Mouse (Mus musculus) heart, embryonic 14.5 days (tissue): ENCODE results near the gene Pam16. TPM values are rescaled to one million over a fixed set of nuclear protein-coding genes. Genes with fewer than 3 reads are reported as not detected.
A peak's percentile ranks its signal among the peaks of the same experiment; 100 is the strongest.
"Not testable (repeated sequence)": the region's sequence is repeated elsewhere in the genome, so short reads cannot be mapped to it uniquely, and the experiment has no call there.

Source experiments
- ATAC-seq: fragments of 200-750 bp; cut with Nextera tagmentation; 2 replicates; pipeline ENCODE4 v1.8.0; 2017; ENCODE audit warnings: low read depth, moderate TSS enrichment; ENCODE audit not compliant: insufficient number of reproducible peaks, insufficient read depth, low FRiP score
- H3K27ac ChIP-seq, 2 experiments: fragments of 200-500 bp in 1 of 2; fragments of 300-500 bp in 1 of 2; sonication (generic) in 1 of 2; replicated peaks in 1 of 2; 2 replicates each; pipeline ENCODE4 v1.5.1; 2012 to 2014; ENCODE audit warnings: low read depth in 2 of 2, low read length in 2 of 2, control low read depth in 1 of 2, mild to moderate bottlenecking in 1 of 2, mixed read lengths in 1 of 2; ENCODE audit not compliant: control insufficient read depth in 1 of 2, insufficient read depth in 1 of 2
- H3K27me3 ChIP-seq: fragments of 300-500 bp; sonication (generic); 2 replicates; pipeline ENCODE4 v1.6.1; 2014; ENCODE audit warnings: mild to moderate bottlenecking, low read length, control low read depth; ENCODE audit not compliant: control insufficient read depth, insufficient read depth
- H3K36me3 ChIP-seq: fragments of 300-500 bp; sonication (generic); 2 replicates; pipeline ENCODE4 v1.6.1; 2014; ENCODE audit warnings: mild to moderate bottlenecking, control low read depth, low read length, mixed read lengths; ENCODE audit not compliant: control insufficient read depth, insufficient read depth
- H3K4me1 ChIP-seq, 2 experiments: fragments of 200-500 bp in 1 of 2; fragments of 300-500 bp in 1 of 2; sonication (generic) in 1 of 2; 2 replicates each; pipeline ENCODE4 v1.6.1; 2012 to 2014; ENCODE audit warnings: low read length in 2 of 2, control low read depth in 1 of 2, mixed read lengths in 1 of 2; ENCODE audit not compliant: control insufficient read depth in 2 of 2, insufficient read depth in 2 of 2
- H3K4me2 ChIP-seq: fragments of 300-500 bp; sonication (generic); 2 replicates; pipeline ENCODE4 v1.6.1; 2014; ENCODE audit warnings: mild to moderate bottlenecking, low read length
- H3K4me3 ChIP-seq, 2 experiments: fragments of 200-500 bp in 1 of 2; fragments of 300-500 bp in 1 of 2; sonication (generic) in 1 of 2; 2 replicates each; pipeline ENCODE4 v1.5.1; 2012 to 2014; ENCODE audit warnings: low read length in 2 of 2, mild to moderate bottlenecking in 2 of 2, control low read depth in 1 of 2, low read depth in 1 of 2, moderate library complexity in 1 of 2; ENCODE audit not compliant: control insufficient read depth in 1 of 2, insufficient read depth in 1 of 2
- H3K9ac ChIP-seq: fragments of 300-500 bp; sonication (generic); 2 replicates; pipeline ENCODE4 v1.6.1; 2014; ENCODE audit warnings: mild to moderate bottlenecking, low read length
- H3K9me3 ChIP-seq: fragments of 300-500 bp; sonication (generic); 2 replicates; pipeline ENCODE4 v1.6.1; 2016; ENCODE audit warnings: low read length, control low read depth; ENCODE audit not compliant: control insufficient read depth
- WGBS: fragments of 180-500 bp; shearing (Covaris S2); extraction: QIAGEN DNeasy Blood & Tissue Kit; methylation state at CpG from one replicate; pipeline ENCODE4 v1.1.7; 2014; 5-methylcytosine and 5-hydroxymethylcytosine counted together
- polyA plus RNA-seq: library from polyadenylated mRNA; unstranded; fragments of >200 nt; fragmentation: Nextera tagmentation; extraction: Ambion mirVana; gene quantifications from 2 replicates; pipeline ENCODE4 v1.2.1, GENCODE M21; 2014

The Pam16 gene
- polyA plus RNA-seq, 1 experiment from 2014 or later: 165 TPM

DNA sequence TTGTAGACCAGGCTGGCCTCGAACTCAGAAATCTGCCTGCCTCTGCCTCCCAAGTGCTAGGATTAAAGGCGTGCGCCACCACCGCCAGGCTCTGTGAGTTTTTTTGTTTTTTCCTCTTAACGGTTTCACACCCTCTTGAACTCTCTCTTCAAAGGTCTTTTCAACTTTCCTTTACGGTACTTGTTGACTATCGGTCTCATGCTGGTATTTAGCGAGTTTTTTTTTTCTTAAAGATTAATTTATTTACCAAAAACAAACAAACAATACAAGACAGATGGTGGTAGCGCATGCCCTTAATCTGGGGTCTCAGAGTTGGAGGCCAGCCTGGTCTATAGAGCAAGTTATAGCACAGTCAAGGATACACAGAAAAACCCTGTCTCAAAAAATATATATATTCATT is 34.6 kb downstream of the Pam16 start:
- Histone ChIP-seq H3K9ac (no peak overlapping the region), H3K4me1 (peaks cover 18 to 24% of the 10 kb centered on the region in 2 experiments), H3K9me3 (no peaks in the 10 kb centered on the region), H3K4me3 (no peak overlapping the region), H3K27me3 (no peaks in the 10 kb centered on the region), H3K36me3 (peaks cover 21% of the 10 kb centered on the region), H3K27ac (no peak overlapping the region), H3K4me2 (no peak overlapping the region)
- ATAC-seq: no peak
- 93% methylated on average over 9 of the region's 9 CpGs for WGBS

DNA sequence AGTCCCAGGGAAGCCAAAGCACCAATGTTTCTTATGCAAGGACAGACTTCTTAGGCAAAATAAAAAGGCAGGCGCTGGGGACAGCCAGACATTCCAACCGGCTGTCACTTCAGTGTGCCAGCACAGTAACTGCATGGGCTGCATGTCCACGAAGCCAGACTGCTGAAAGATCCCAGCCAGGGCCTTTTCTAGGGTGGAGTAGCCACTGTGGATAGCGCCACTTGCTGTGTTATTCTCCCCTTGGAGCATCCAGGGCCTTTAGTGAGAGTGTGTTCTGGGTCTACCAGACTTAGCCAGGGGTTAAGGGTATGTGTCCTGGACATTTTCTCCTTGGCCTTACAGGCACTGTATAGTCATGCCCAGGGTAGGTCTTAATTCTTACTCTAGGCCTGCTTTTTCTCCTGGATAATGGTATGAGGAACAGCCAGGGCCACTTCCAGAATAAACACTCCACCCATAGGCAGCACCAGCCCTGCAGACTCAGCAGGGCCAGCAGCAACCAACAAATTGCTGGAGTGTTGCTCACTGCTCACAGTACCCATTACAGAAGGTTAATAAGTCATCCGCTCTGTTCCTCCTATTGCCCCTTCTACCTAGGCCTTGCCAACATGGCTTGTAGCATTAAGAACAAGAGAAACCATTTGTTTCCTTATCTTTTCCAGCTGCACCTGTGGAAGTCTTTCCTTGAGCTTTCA is 37.1 kb downstream of the Pam16 start:
- WGBS: 37% methylated on average over 5 of the region's 5 CpGs
- no peak overlapping the region for H3K4me3 ChIP-seq
- peak overlapping the region; percentile 83; the same call in 1 of the 2 replicates for H3K4me2 ChIP-seq
- peaks cover 21% of the 10 kb centered on the region for H3K36me3 ChIP-seq
- no peak for ATAC-seq
- peak overlapping the region; percentile 89 to 92 for H3K27ac ChIP-seq
- peaks cover 14 to 23% of the 10 kb centered on the region in 2 experiments for H3K4me1 ChIP-seq
- no peaks in the 10 kb centered on the region for H3K27me3 ChIP-seq
- H3K9me3 ChIP-seq: no peaks in the 10 kb centered on the region
- H3K9ac ChIP-seq: peak overlapping the region; percentile 71

DNA sequence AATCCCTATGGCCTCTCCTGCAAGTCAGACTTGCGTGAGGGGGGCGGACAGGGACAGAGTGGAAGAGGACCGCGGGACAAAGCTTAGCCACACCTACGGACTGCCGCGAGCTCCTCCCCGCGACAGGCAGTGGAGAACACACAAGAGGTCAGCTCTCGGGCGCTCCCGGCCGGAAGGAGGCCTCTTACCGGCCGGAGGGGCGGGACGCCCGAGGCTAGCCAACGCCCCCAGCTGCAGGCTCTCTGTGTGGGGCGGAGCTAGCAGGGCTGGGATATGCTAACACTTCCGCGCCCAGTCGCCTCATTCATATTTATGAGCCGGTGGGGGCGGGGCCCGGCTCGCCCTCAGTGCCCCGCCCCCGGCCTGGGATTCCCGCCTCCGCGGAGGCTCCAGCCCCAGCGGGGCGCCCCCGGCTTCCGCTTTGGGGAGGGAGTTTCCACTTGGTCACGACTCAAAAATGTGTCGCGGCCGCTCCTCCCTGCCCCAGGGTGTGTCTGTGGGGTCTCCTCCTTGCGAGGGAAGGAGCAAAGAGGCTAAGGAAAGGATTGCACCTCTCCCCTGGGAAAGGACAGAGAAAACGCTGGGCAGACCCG is 38.2 kb downstream of the Pam16 start:
- Histone ChIP-seq H3K4me2 (peak overlapping the region; percentile 83), H3K36me3 (peaks cover 21% of the 10 kb centered on the region), H3K4me3 (peak overlapping the region; percentile 50 to 53), H3K27me3 (no peaks in the 10 kb centered on the region), H3K9me3 (no peaks in the 10 kb centered on the region), H3K27ac (peak overlapping the region; percentile 89 to 92), H3K9ac (peak overlapping the region; percentile 72), H3K4me1 (peaks cover 11 to 19% of the 10 kb centered on the region in 2 experiments)
- WGBS: under 1% methylated on average over 39 of the region's 43 CpGs
- ATAC-seq: peak; percentile 99

DNA sequence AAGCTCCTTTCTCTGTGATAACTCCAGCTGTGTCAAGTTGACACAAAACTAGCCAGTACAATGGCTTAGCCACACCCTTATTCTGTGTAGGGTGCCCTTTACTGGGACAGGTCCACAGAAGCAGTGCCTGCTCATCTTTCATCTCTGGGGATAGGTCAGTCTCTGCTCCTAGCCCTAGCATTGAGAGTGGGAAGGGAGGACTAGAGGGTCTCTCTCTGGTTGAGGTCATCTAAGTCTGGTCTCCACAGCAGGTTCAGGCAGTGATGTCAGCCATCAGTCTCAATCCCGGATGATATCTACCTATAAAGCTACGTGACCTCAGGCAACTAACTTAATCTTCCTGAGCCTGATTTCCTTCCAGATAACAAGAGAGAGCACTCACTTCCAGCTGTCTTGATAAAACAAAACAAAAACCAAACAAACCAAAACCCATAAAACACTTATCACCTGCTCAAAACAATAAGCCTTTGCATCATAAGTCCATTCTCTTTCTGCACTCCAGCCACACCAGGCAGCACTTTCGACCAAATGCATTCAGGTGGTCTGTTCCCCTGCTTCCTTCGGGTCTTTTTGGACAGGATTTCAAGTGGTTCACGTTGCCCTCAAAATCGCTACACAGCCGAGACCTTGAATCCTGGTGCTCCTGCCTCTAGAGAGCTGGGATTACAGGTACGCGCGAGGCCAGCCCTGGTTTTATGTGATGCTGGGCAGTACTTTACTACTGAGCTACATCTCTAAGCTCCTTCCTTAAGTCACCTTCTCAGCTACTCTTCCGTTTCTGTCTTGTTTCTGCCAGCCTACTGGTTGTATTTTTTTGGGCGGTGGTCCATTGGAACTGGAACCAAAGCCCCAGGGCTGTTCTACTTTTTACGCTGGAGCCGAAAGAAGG is 38.9 kb downstream of the Pam16 start:
- H3K36me3 ChIP-seq: peaks cover 16% of the 10 kb centered on the region
- 5% methylated on average over 14 of the region's 14 CpGs for WGBS
- peak overlapping the region; percentile 72 for H3K9ac ChIP-seq
- peak overlapping the region; percentile 83 for H3K4me2 ChIP-seq
- H3K9me3 ChIP-seq: no peaks in the 10 kb centered on the region
- H3K27ac ChIP-seq: peak overlapping the region; percentile 88 to 89
- H3K4me1 ChIP-seq: peaks cover 11 to 19% of the 10 kb centered on the region in 2 experiments
- no peaks in the 10 kb centered on the region for H3K27me3 ChIP-seq
- H3K4me3 ChIP-seq: peak overlapping the region; percentile 50 to 53
- peak; percentile 6; the same call in 1 of the 2 replicates for ATAC-seq

- no peak overlapping the region for H3K9ac ChIP-seq
- H3K4me2 ChIP-seq: no peak overlapping the region
- 0 out of 2 replicates have a peak, but pooled peaks cover 2% of the 10 kb centered on the region for H3K36me3 ChIP-seq
- H3K4me1 ChIP-seq: peaks cover 11 to 19% of the 10 kb centered on the region in 2 experiments
- no peaks in the 10 kb centered on the region for H3K27me3 ChIP-seq
- 66% methylated on average over 5 of the region's 5 CpGs for WGBS
- H3K27ac ChIP-seq: no peak overlapping the region
- H3K4me3 ChIP-seq: no peak overlapping the region
- no peaks in the 10 kb centered on the region for H3K9me3 ChIP-seq
- ATAC-seq: no peak
Measured at GRCm38 (mm10) chr16:4584438-4584837, 40.4 kb downstream of the Pam16 start.

- Histone ChIP-seq H3K4me2 (no peak overlapping the region), H3K9me3 (no peaks in the 10 kb centered on the region), H3K36me3 (no peaks in the 10 kb centered on the region), H3K27ac (no peak overlapping the region), H3K9ac (no peak overlapping the region), H3K4me1 (peaks cover 11 to 19% of the 10 kb centered on the region in 2 experiments), H3K27me3 (no peaks in the 10 kb centered on the region), H3K4me3 (no peak overlapping the region)
- no peak for ATAC-seq
- WGBS: 61% methylated on average over 3 of the region's 3 CpGs
Measured at GRCm38 (mm10) chr16:4583807-4584206, 41.0 kb downstream of the Pam16 start.

DNA sequence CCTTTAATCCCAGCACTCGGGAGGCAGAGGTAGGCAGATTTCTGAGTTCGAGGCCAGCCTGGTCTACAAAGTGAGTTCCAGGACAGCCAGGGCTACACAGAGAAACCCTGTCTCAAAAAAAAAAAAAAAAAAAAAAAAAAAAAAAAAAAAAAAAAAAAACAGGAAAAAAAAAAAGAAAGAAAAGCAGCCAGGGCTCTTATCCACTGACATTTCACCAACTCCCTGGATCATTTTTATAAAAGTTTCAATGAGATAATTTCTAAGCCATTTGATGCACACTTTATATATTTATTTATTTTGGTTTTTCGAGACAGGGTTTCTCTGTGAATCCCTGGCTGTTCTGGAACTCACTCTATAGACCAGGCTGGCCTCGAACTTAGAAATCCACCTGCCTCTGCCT is 43.6 kb downstream of the Pam16 start:
- H3K36me3 ChIP-seq: not testable (repeated sequence)

More for the DNA sequence above, 43.6 kb downstream of the Pam16 start:
- not testable (repeated sequence) for H3K27me3 ChIP-seq, ATAC-seq, H3K27ac ChIP-seq, H3K9ac ChIP-seq, H3K9me3 ChIP-seq, H3K4me3 ChIP-seq, H3K4me2 ChIP-seq, H3K4me1 ChIP-seq
- WGBS: 80% methylated on average over 4 of the region's 4 CpGs
